Mouse (Mus musculus) liver (tissue): ENCODE measurements around the gene Parva.
A peak's percentile ranks its signal among the peaks of the same experiment; 100 is the strongest.

Source experiments
- DNase-seq: peaks from one replicate; pipeline ENCODE4 v3.0.0-alpha.2; 2020; ENCODE audit warnings: mixed read lengths

Parva gene

DNA sequence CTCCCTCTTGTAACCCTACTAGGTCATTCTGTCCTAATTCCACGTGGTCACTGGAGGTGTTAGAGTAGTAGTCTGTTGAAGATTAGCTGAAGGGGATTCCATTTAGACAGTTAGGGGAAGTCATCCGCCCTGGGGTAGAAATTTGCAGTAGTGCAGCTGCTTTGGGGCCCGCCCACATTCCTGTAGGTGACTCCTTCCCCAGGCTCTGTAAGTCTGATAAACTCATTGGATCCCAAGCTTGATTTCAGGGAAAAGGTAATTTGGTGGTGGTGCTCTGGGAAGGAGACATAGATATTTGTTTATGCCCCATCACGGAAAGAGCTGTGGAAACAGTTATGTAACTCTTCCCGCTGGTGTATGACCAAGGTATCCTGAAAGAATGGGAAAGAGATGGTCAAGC lies 494 bp upstream of the Parva start:
- DNase-seq = no peak

DNA sequence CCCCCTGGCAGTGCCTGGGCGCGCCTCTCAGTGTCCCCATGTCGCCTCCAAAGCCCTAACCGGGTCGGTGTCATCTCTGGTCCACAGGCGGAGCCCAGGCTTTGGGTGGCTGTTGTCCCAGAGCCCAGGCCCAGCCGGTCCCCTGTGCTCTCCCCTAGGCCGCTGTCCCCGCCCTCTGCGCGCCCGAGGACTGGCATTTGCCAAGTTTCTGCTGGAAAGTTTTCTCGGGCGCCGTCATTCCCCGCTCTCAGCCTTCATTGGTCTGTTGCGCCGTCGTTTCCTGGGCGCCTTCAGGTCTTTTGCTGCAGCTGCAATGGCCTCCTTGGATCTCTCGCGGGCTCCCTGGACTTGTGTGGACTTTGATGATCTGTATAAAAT lies 842 bp downstream of the Parva start:
- DNase-seq = peak; percentile 60

DNA sequence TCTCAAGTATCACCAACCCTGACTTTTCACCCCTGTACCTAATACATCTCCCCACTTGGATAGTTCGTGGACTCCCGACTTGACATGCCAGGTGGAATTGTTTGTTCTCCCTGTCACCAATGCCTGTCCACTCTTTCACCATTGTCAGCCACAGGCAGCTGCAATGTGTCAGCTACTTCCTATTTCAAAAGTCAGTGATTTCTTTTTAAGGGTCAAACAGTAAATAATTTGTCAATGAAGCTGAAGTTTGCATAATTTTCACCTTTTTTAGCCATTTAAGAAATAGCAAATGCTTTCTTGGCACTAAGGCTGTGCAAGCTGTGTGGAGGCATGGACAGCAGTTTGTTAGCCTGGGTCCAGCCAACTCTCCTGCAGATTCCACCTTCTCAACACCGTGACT lies 12.5 kb downstream of the Parva start:
- no peak for DNase-seq

DNA sequence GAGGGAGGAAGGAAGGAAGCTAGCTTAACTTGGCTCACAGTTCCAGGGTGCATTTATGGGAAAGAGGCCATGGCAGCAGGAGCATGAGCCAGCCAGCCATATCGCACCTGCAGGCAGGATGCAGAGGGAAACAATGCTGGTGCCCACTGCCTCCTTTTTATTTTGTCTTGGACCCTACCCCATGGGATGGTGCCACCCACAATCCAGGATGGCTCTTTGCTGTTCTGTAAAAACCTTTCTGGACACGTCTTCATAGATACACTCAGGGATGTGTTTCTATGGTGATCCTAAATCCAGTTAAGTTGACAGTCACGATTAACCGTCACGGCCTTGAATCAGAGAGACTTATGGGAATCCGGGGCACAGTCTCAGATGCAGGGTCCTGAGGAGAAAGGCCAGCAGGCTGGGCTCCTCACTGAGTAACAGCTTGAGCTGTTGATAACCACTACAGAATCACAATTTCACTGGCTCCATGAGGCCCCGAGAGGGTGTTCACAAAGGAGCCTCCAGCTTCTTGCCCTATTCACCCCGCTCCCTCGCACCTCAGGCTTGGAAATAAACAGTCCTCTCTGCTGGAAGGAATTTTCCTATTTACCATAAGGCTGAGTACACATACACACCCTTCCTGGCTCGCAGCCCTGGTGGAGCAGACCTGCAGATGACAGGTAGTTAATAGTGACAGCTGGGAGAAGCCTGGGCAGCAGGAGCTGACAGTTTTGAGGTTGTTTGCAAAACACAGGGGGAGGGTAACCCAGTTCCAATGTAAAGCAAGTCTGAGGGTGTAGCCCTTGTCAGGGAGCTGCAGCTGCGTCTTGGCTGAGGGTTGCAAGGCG lies 17.1 kb downstream of the Parva start:
- no peak for DNase-seq

DNA sequence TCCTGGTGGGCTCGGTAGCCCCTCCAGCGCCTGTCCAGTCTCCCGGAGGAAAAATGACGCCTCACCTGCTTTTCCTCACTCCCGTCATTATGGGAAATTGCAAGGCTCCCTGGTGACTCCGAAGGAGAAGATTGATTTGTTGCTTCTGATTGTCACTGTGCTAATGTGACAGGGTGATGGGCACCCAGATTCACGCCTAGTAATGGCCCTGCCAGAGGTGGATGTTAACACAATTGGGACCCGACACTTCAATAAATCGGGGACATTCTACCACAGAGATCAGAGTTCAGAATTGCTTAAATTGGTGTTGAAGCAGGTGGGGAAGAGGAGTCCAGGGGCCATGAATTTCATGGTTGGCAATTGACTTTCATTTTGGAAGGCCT lies 17.7 kb downstream of the Parva start:
- DNase-seq = no peak

DNA sequence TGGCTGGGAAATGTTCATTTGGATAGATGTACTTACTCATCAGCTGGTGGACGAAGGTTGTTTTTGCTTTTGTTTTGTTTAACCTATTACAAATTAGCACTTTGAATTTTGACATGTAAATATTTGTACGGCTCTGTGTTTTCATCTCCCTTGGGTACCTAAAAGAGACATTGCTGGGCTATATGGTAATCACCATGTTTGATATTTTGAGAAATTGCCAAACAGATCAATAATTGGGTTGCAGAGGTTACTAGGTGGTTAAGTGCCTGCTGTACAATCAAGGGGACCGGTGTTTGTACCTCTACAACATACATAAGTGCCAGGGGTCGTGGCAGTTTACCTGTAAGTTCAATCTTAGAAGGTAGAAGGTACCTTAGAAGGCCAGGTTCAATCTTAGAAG lies 19.2 kb downstream of the Parva start:
- DNase-seq = no peak

DNA sequence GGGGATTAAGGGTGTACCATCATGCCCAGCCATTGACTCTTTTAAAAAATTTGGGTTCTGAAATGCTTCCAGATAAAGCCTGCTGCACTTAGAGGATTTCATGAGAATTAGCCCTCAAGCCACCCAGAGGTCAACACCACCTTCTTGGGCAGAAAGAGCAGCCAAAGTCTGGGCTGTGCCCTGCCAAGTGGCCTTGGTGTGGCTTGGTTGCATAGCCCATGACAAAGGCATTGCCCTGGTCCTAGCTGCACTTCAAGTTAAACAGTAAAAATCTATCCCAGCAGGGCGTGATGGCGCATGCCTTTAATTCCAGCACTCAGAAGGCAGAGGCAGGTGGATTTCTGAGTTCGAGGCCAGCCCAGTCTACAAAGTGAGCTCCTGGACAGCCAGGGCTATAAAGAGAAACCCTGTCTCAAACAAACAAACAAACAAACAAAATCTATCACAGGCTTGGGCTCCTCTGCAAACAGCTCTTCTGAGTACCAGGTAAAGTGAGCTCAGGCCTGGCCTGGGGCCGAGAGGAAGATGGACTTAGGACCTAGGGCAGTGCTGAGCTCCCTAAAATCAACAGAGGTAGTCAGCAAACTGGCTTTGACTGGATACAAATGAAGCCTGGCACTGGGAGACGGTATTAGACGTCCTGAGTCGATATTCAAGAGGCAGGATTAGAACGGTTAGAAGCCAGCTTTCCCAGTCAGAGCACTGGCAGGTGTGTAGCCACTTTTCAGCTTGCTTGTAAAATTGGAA lies 22.8 kb downstream of the Parva start:
- peak; percentile 26 for DNase-seq

DNA sequence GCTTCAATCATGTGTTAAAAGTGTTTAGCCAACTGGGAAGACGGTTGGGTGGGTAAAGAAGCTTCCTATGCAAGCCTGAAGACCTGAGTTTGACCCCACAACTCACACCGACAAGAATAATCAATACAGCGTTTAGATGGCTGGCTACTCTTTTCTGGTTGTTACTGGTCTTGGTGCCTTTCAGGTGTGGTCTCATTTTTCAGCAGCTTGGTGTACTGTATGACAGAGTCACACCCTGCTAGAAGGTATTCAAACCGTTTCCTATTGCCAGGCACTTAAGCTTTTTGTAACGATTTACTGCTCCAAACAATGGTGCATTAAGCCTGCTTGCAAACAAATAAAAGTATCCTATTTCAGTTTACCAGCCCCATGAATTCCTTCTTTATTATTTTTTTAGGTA lies 25.2 kb downstream of the Parva start:
- DNase-seq = no peak

DNA sequence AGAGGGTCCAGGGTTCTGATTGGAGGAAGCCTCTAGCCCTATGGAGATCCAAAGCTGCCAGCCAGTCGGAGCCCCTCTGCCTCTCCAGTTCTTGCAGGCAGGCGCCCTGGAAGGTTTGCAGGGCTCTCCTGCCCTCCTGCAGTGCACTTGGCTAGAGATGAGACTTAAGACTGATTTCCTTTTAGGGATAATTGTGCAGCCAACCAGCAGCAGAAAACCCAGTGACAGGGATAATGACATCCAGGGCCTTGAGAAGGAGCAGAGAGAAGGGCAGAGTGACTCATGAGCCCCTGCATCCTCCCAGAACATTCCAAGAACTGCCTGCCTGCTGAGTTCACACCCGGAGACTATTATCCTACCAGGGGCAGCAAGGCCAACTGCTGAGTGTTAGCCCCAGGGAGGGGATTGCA lies 26.5 kb downstream of the Parva start:
- DNase-seq = no peak

DNA sequence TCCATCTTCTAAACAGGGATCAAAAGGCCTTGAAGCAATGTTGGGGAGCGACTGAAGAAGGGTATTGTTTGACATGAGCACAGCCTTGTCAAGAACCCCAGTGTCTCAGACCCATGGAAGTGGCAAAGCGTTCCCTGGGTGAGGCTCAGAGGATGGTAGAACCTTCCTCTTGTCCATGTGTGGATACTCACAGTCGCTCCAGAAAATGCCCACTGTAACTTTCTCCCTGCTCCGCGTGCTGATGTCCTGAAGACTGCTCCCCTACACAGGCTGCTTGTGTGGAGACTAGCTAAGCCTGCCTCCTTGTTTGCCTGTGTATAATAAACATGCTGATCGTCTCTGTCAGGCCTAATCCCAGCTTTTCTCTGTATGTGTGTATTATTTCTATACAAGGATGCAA lies 27.1 kb downstream of the Parva start:
- DNase-seq = no peak

DNA sequence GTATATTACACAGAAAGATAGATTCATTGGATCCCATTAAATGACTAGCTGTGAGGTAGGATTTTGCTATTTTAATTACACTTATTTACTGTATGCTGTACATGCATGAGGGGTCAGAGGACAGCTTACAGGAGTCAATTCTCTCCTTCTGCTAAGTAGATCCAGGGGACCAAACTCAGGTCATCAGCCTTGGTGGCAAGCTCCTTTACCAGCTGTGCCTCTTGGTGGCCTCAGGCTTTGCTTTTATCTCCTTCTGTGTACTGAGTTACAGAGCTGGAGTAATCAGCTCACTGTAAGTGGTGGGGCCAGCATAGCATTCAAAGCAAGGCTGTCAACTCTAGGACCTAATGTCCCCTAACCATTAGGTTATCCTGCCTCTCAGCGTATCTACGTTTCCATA lies 27.6 kb downstream of the Parva start:
- no peak for DNase-seq

DNA sequence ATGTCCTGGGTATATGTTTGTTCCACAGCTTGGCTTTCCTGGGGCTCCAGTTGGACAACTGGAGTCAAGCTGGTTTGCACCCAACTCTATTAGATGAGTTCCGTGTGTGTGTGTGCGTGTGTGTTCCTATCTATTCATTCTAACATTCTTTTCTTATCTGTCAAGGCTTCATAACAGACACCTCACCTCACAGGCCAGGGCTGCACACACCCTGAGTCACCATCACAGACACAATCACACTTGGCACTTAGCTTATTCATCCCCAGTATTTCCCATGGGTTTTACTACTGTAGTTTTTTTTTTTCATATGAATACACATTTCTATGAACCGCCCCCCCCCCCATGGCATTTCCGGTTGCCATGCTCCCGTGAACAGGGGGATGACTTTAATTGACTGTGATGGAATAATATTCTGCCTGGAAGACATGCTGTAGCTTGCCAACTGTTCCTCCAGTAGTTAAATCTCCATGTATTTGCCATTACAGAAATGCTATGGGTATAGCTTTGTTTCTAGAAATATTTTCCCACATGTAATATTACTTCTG lies 28.3 kb downstream of the Parva start:
- no peak for DNase-seq

DNA sequence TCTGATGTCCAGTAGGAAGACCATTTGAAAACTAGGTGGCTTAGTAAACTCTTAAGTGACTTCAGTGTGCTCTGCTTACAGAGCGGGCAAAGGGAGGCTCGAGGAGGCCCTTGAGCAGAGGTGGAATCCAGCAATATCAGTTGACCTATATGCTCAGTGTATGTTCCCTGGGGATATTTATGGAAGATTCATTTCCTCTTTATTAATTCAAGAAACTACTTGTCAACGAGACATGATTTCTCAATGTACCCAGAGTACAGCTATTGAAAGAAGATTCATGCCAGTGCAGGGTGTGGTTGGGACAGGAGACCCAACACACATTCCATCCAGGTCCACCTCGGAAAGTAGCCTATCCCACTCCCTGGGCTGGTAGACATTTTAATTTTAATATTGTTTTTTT lies 30.1 kb downstream of the Parva start:
- DNase-seq = no peak

DNA sequence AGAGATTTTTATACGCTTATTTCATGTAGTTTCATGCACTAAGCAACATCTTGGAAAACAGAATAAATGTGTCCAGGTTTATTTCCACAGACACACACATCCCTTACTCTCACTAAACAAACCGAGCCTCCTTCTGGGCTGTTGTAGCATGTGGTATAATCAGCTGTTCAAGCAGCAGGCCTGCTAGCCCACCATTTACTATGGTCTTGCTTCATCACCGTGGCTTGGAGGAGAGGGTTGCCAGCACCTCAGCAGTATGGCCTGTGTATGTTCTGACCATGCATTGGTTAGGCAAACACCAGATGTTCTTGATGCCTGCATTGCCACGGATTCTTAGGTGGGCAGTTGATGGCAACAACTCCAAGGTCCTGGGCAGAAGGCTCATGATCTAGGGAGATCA lies 30.6 kb downstream of the Parva start:
- DNase-seq = no peak

DNA sequence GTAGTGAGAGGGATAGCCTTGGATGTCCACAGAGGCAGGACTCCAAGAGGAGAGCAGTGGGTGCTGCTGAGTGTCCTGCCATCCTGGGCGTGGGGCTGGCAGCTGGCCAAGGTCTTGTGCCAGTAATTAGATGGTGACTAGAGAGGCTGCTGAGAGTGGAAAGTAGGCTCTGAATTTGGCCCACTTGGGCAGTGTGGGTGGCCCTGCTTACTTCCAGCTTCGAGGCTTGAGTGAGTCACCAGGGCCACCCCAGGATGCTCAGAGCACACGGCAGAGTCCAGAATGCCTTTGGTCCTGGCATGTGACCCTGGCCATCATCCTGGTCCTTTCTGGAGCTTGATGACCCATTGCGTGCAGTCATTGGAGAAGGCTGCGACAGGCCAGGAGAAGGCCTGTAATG lies 31.1 kb downstream of the Parva start:
- DNase-seq = no peak

DNA sequence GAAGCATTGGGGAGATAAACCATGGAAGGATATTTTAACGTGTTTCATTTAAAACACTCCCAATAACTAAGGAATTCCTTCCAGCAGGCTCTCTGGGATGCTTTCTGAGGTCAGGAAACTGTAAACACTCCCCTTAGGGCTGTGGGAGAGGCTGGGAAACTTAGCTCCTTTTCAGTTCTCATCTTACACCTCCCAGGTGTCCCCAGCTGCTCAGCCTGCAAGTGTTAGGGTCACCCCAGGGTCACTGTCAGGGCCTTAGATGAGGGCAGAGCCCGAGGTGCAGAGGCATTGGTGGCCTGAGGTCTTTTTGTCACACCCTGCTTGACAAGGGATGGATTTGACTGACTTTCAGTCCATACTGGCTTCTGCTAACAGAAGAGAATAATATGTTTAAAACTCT lies 35.8 kb downstream of the Parva start:
- no peak for DNase-seq

DNA sequence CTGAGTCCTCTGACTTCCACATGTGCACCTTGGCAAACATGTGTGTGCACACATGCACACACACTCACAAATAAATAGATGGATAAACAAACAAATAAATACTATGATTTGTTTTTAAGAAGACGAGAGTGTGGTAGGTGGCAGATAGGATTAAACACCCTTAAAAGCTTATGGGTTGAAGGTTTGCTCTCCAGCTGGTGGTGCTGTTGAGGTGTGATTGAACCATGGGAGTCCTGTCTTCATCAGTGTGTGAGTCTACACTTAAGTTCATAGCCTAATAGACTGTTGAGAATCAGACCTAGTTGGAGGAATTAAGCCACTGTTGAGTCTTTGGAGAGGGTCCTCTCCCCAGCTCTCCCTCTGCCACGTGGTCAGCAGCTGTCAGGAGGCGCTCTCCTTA lies 38.6 kb downstream of the Parva start:
- DNase-seq = no peak

DNA sequence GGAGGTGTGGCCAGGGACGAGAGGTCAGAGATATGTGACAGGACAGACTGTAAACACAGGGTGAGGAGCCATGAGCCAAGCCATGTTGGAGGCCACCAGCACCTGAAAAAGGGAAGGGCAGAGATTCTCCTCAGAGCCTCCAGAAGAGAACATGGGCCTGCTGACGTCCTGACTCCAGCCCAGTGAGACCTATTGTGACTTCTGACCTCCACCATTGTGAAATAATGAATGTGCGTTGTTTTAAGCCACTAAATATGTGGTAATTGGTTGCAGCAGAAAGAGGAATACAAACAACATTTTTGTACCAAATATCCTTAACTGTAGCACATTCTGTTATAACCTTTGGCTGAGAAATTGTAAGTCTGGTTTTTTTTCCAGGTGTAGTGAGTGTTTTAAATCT lies 39.5 kb downstream of the Parva start:
- no peak for DNase-seq

DNA sequence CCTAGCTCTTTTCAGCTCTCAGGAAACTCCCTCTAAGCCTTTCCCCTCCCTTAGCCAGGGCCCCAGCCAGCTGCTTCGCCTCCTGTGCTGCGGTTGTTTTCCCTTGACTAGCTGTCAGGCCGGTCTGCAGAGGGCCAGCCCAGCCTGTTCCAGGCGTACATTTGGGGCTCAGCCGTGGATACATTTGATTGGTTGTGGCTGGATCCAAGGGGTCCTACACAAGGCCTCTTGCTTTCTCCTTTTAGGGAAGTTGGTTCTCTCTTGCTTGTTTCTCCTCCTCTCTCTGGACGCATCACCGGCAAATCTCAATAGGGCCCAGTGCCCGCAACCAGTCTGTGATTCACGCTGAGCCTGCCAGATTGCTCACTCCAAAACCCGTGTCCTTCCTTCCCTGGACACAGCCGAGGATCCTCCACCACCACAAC lies 40.4 kb downstream of the Parva start:
- DNase-seq = peak; percentile 53

DNA sequence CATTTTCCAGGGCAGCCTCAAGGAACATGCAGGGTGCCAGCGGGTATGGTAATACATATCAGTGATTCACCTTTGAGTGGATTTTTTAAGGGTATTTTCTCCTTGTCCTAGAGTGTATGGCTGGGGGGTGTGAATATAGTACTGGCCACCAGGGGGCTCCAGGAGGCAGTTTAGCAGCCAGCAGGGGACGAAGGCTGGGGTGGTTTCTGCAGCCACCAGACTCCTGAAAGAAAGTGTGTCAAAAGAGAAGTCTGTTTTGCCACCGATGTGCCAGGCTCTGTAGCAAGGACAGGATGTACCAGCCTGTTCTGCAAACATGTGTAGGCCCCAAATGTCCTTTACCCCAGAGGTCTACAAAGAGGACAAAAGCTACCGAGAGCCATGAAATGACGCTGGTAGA lies 42.5 kb downstream of the Parva start:
- peak; percentile 68 for DNase-seq

DNA sequence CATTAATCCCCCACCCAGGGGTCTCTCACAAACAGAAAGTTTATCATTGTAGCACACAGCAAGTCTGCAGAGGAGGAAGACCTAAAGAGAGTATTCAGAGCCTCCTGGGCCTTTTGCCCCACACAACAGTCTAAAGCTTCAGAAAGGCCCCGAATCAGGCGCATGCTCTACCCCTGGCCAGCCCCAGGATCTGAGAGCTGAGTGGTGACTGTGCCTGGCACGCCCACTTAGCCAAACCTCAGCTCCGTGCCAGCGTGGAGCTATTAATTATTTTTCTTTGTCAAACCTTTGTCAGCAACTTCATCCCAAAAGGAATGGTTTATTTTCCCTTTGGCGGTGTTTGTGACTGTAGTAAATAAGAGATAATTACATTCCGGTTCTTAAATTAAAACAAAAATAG lies 44.0 kb downstream of the Parva start:
- no peak for DNase-seq

DNA sequence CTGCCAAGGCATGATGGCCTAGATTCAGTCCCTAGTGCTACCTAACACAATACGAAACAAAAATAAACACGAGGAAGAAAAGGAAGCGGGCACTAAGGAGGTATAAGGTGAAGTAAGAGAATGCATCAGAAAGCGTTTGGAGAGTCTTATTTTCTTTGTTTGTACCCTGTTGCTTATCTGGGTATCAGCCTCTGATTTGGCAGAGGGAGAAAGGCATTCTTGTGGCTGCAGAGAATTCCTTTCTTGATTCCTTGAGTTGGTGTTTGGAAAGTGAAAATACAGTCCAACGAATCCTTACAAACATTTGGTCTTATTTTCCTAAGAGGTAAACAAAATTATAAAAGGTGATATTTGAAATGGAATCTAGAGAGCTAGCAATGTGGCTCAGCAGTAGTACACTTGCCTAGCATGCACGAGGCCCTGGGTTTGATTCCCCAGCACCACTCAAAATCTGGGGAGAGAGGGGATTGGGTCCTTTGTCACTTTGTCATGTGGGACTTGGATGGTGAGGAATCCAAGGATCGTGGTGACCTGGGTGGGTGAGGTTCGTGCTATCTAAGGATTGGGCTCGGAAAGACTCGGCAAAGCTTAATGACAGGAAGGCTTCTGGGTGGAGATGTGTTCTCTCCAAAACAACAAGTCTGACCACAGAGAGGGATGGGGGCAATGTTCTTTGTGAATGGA lies 44.9 kb downstream of the Parva start:
- DNase-seq = no peak

DNA sequence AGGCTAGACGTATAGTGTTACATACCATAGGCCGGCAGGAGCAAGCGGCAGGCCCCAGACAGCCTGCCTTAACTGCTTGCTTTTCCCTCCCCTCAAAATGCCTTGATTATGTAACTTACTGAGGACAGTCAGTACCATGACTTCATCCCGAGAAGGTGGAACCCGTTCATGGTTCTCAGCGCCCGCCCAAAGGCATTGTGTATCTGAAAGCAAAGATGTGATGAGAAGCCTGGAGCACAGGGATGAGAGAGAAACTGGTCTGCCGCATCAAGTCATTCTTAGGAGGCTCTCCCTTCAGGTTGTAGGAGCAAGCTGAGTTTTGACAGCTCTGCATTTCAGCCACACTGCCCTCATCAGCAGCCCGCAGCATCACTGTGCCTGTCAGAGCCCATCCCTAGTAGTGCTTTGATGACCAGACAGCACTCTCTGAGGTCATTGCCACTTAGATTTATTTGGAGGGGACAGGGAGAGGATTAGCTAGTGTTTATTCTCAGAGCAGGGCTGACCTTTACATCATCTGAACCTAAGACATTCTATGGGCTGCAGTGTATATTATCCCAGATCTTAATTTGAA lies 45.5 kb downstream of the Parva start:
- DNase-seq = no peak
